Mouse (Mus musculus) liver, adult 2 months (tissue): ENCODE measurements around the gene Atp5h.

ENCODE experiments used
- CTCF ChIP-seq: fragments of 200-500 bp; IDR thresholded peaks from 2 replicates; pipeline ENCODE4 v1.5.1; 2011; ENCODE audit warnings: low read depth, low read length, control low read depth
- POLR2A ChIP-seq: fragments of 200-500 bp; IDR thresholded peaks from 2 replicates; pipeline ENCODE4 v1.6.1; 2011; ENCODE audit warnings: low read length, control low read depth; ENCODE audit not compliant: insufficient read depth; ENCODE audit errors: extremely low read depth

DNA sequence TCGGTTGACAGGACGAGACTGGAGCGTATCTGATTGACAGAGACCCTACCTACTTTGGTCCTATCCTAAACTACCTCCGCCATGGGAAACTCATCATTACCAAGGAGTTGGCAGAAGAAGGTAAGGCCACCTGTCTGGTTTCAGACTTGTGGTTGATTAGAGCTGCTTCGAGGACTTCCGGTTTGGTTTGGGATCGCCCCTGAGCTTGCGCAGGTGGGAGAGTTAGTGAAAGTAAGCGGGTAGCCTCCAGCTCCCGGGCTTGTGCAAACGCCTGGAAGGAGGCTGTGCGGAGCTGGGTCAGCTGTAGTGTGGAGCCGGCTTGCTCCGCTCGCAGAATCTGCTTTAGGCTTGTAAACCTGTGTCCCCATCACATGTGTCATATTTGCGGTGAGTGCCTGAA lies 2.2 kb upstream of the Atp5h start:
- TF ChIP-seq POLR2A, result no peak
- no peak for TF ChIP-seq CTCF
